Mouse (Mus musculus): Measurements from ENCODE around the gene Cnih2. TPM values are rescaled to one million over a fixed set of nuclear protein-coding genes. Genes with fewer than 3 reads are reported as not detected.
A peak's percentile ranks its signal among the peaks of the same experiment; 100 is the strongest.
"Not testable (repeated sequence)": the region's sequence is repeated elsewhere in the genome, so short reads cannot be mapped to it uniquely, and the experiment has no call there.

The Cnih2 gene
- polyA plus RNA-seq, 1 experiment from 2014 or later: 432 TPM

- 53% methylated on average over 4 of the region's 4 CpGs for WGBS
- H3K9ac ChIP-seq (ENCODE audit: low read depth, low read length); ATAC-seq; H3K4me2 ChIP-seq (ENCODE audit: low read length); H3K36me3 ChIP-seq (ENCODE audit: control insufficient read depth, insufficient read depth, low read length); H3K27ac ChIP-seq (ENCODE audit: low read length); H3K9me3 ChIP-seq (replicated peaks; ENCODE audit: control insufficient read depth, low read length, poor library complexity, severe bottlenecking); H3K4me3 ChIP-seq (ENCODE audit: low read depth, low read length): not testable (repeated sequence)
- Histone ChIP-seq H3K27me3 (ENCODE audit: control insufficient read depth, insufficient read depth, low read depth, low read length) (peaks cover 29% of the 10 kb centered on the region), H3K4me1 (ENCODE audit: control insufficient read depth, insufficient read depth, low read length) (peaks cover 19% of the 10 kb centered on the region)
These were observed 11.8 kb downstream of the Cnih2 start for GRCm38 (mm10) chr19:5086533-5086932.

- peak within 1 kb of the TSS; percentile 87 for H3K9ac ChIP-seq (ENCODE audit: low read depth, low read length)
- peak within 1 kb of the TSS; percentile 78 for H3K4me2 ChIP-seq (ENCODE audit: low read length)
- H3K4me3 ChIP-seq (ENCODE audit: low read depth, low read length): peak within 1 kb of the TSS; percentile 70
- WGBS: under 1% methylated on average over 67 of the region's 69 CpGs
- H3K9me3 ChIP-seq (replicated peaks; ENCODE audit: control insufficient read depth, low read length, poor library complexity, severe bottlenecking): no peaks in the 10 kb centered on the region
- H3K4me1 ChIP-seq (ENCODE audit: control insufficient read depth, insufficient read depth, low read length): peaks cover 19% of the 10 kb centered on the region
- ATAC-seq: no peak
- H3K27ac ChIP-seq (ENCODE audit: low read length): peak within 1 kb of the TSS; percentile 32
- peaks cover 5% of the 10 kb centered on the region; the same call in 1 of the 2 replicates for H3K36me3 ChIP-seq (ENCODE audit: control insufficient read depth, insufficient read depth, low read length)
- H3K27me3 ChIP-seq (ENCODE audit: control insufficient read depth, insufficient read depth, low read depth, low read length): peaks cover 41% of the 10 kb centered on the region
These were observed 13.0 kb downstream of the Cnih2 start, which contains the start of gene Tmem151a for GRCm38 (mm10) chr19:5085145-5085863. Gene Tmem151a (minus strand): TSS chr19:5085531.

- H3K4me2 ChIP-seq (ENCODE audit: low read length): peak overlapping the region; percentile 78
- no peak for ATAC-seq
- H3K36me3 ChIP-seq (ENCODE audit: control insufficient read depth, insufficient read depth, low read length): peaks cover 5% of the 10 kb centered on the region; the same call in 1 of the 2 replicates
- peaks cover 47% of the 10 kb centered on the region for H3K27me3 ChIP-seq (ENCODE audit: control insufficient read depth, insufficient read depth, low read depth, low read length)
- H3K9ac ChIP-seq (ENCODE audit: low read depth, low read length): peak overlapping the region; percentile 87
- H3K27ac ChIP-seq (ENCODE audit: low read length): peak overlapping the region; percentile 32
- peak overlapping the region; percentile 70 for H3K4me3 ChIP-seq (ENCODE audit: low read depth, low read length)
- 7% methylated on average over 15 of the region's 15 CpGs for WGBS
- H3K9me3 ChIP-seq (replicated peaks; ENCODE audit: control insufficient read depth, low read length, poor library complexity, severe bottlenecking): no peaks in the 10 kb centered on the region
- H3K4me1 ChIP-seq (ENCODE audit: control insufficient read depth, insufficient read depth, low read length): peaks cover 19% of the 10 kb centered on the region
These were observed 13.5 kb downstream of the Cnih2 start for GRCm38 (mm10) chr19:5084834-5085144.

GRCm38 (mm10) chr19:5083961-5084833 is 14.1 kb downstream of the Cnih2 start:
- no peak for ATAC-seq
- 72% methylated on average over 3 of the region's 3 CpGs for WGBS
- H3K27me3 ChIP-seq (ENCODE audit: control insufficient read depth, insufficient read depth, low read depth, low read length): peaks cover 47% of the 10 kb centered on the region
- H3K27ac ChIP-seq (ENCODE audit: low read length): peak overlapping the region; percentile 32; the same call in 1 of the 2 replicates
- peak overlapping the region; percentile 78 for H3K4me2 ChIP-seq (ENCODE audit: low read length)
- peaks cover 14% of the 10 kb centered on the region for H3K4me1 ChIP-seq (ENCODE audit: control insufficient read depth, insufficient read depth, low read length)
- H3K9me3 ChIP-seq (replicated peaks; ENCODE audit: control insufficient read depth, low read length, poor library complexity, severe bottlenecking): no peaks in the 10 kb centered on the region
- peak overlapping the region; percentile 70 for H3K4me3 ChIP-seq (ENCODE audit: low read depth, low read length)
- H3K36me3 ChIP-seq (ENCODE audit: control insufficient read depth, insufficient read depth, low read length): peaks cover 5% of the 10 kb centered on the region; the same call in 1 of the 2 replicates
- H3K9ac ChIP-seq (ENCODE audit: low read depth, low read length): peak overlapping the region; percentile 87

- peaks cover 5% of the 10 kb centered on the region; the same call in 1 of the 2 replicates for H3K36me3 ChIP-seq (ENCODE audit: control insufficient read depth, insufficient read depth, low read length)
- H3K4me1 ChIP-seq (ENCODE audit: control insufficient read depth, insufficient read depth, low read length): peaks cover 8% of the 10 kb centered on the region; the same call in 1 of the 2 replicates
- 71% methylated on average over 24 of the region's 24 CpGs for WGBS
- no peak overlapping the region for H3K9ac ChIP-seq (ENCODE audit: low read depth, low read length)
- ATAC-seq: no peak
- H3K4me2 ChIP-seq (ENCODE audit: low read length): no peak overlapping the region
- no peaks in the 10 kb centered on the region for H3K9me3 ChIP-seq (replicated peaks; ENCODE audit: control insufficient read depth, low read length, poor library complexity, severe bottlenecking)
- peaks cover 47% of the 10 kb centered on the region for H3K27me3 ChIP-seq (ENCODE audit: control insufficient read depth, insufficient read depth, low read depth, low read length)
- H3K27ac ChIP-seq (ENCODE audit: low read length): no peak overlapping the region
- H3K4me3 ChIP-seq (ENCODE audit: low read depth, low read length): no peak overlapping the region
These were observed 15.7 kb downstream of the Cnih2 start for GRCm38 (mm10) chr19:5082596-5082995.

GRCm38 (mm10) chr19:5082005-5082404 is 16.3 kb downstream of the Cnih2 start:
- 68% methylated on average over 18 of the region's 18 CpGs for WGBS
- H3K9me3 ChIP-seq (replicated peaks; ENCODE audit: control insufficient read depth, low read length, poor library complexity, severe bottlenecking): no peaks in the 10 kb centered on the region
- H3K36me3 ChIP-seq (ENCODE audit: control insufficient read depth, insufficient read depth, low read length): peaks cover 5% of the 10 kb centered on the region; the same call in 1 of the 2 replicates
- no peak overlapping the region for H3K4me3 ChIP-seq (ENCODE audit: low read depth, low read length)
- H3K27me3 ChIP-seq (ENCODE audit: control insufficient read depth, insufficient read depth, low read depth, low read length): peaks cover 47% of the 10 kb centered on the region
- no peak overlapping the region for H3K27ac ChIP-seq (ENCODE audit: low read length)
- no peak overlapping the region for H3K4me2 ChIP-seq (ENCODE audit: low read length)
- H3K9ac ChIP-seq (ENCODE audit: low read depth, low read length): no peak overlapping the region
- ATAC-seq: no peak
- H3K4me1 ChIP-seq (ENCODE audit: control insufficient read depth, insufficient read depth, low read length): peaks cover 3% of the 10 kb centered on the region; the same call in 1 of the 2 replicates

GRCm38 (mm10) chr19:5079279-5079678 is 19.0 kb downstream of the Cnih2 start:
- Histone ChIP-seq H3K4me2 (ENCODE audit: low read length) (no peak overlapping the region), H3K27me3 (ENCODE audit: control insufficient read depth, insufficient read depth, low read depth, low read length) (peaks cover 44% of the 10 kb centered on the region), H3K9ac (ENCODE audit: low read depth, low read length) (no peak overlapping the region), H3K9me3 (replicated peaks; ENCODE audit: control insufficient read depth, low read length, poor library complexity, severe bottlenecking) (no peaks in the 10 kb centered on the region), H3K4me3 (ENCODE audit: low read depth, low read length) (no peak overlapping the region), H3K36me3 (ENCODE audit: control insufficient read depth, insufficient read depth, low read length) (peaks cover 5% of the 10 kb centered on the region; the same call in 1 of the 2 replicates), H3K4me1 (ENCODE audit: control insufficient read depth, insufficient read depth, low read length) (no peaks in the 10 kb centered on the region), H3K27ac (ENCODE audit: low read length) (no peak overlapping the region)
- WGBS: 96% methylated on average over 1 of the region's 1 CpGs
- no peak for ATAC-seq

GRCm38 (mm10) chr19:5073518-5073917 is 24.8 kb downstream of the Cnih2 start:
- ATAC-seq: no peak
- H3K9ac ChIP-seq (ENCODE audit: low read depth, low read length): no peak overlapping the region
- 44% methylated on average over 5 of the region's 5 CpGs for WGBS
- peaks cover 8% of the 10 kb centered on the region for H3K4me1 ChIP-seq (ENCODE audit: control insufficient read depth, insufficient read depth, low read length)
- no peak overlapping the region for H3K4me2 ChIP-seq (ENCODE audit: low read length)
- no peaks in the 10 kb centered on the region for H3K36me3 ChIP-seq (ENCODE audit: control insufficient read depth, insufficient read depth, low read length)
- H3K27ac ChIP-seq (ENCODE audit: low read length): no peak overlapping the region
- peaks cover 25% of the 10 kb centered on the region for H3K27me3 ChIP-seq (ENCODE audit: control insufficient read depth, insufficient read depth, low read depth, low read length)
- no peaks in the 10 kb centered on the region for H3K9me3 ChIP-seq (replicated peaks; ENCODE audit: control insufficient read depth, low read length, poor library complexity, severe bottlenecking)
- no peak overlapping the region for H3K4me3 ChIP-seq (ENCODE audit: low read depth, low read length)

Measured in midbrain, embryonic 16.5 days (tissue).